Mouse (Mus musculus): Measurements from ENCODE around the gene Hipk1. TPM values are rescaled to one million over a fixed set of nuclear protein-coding genes. Genes with fewer than 3 reads are reported as not detected.

Hipk1 gene
- polyA plus RNA-seq, 1 experiment from 2014 or later = 8.6 TPM

GRCm38 (mm10) chr3:103790346-103791145 lies 817 bp downstream of the Hipk1 start:
- H3K27ac ChIP-seq (replicated peaks) = peak overlapping the region; percentile 95
- under 1% methylated on average over 53 of the region's 61 CpGs for WGBS
- H3K9me3 ChIP-seq (replicated peaks) = no peaks in the 10 kb centered on the region
- no peaks in the 10 kb centered on the region for H3K27me3 ChIP-seq (replicated peaks)
- peak overlapping the region; percentile 96 for H3K9ac ChIP-seq (replicated peaks)
- peak overlapping the region; percentile 95 for H3K4me3 ChIP-seq (replicated peaks)
- peak; percentile 83 for ATAC-seq (ENCODE audit: low FRiP score)
- no peaks in the 10 kb centered on the region for H3K36me3 ChIP-seq
- peak overlapping the region; percentile 84 for H3K4me2 ChIP-seq
- H3K4me1 ChIP-seq = peaks cover 35% of the 10 kb centered on the region

GRCm38 (mm10) chr3:103789891-103790345 lies 1.4 kb downstream of the Hipk1 start:
- peaks cover 38% of the 10 kb centered on the region for H3K4me1 ChIP-seq
- 2% methylated on average over 14 of the region's 14 CpGs for WGBS
- H3K9ac ChIP-seq (replicated peaks) = peak overlapping the region; percentile 96
- no peaks in the 10 kb centered on the region for H3K36me3 ChIP-seq
- H3K27ac ChIP-seq (replicated peaks) = peak overlapping the region; percentile 95
- no peaks in the 10 kb centered on the region for H3K27me3 ChIP-seq (replicated peaks)
- H3K4me3 ChIP-seq (replicated peaks) = peak overlapping the region; percentile 95
- H3K4me2 ChIP-seq = peak overlapping the region; percentile 84
- ATAC-seq (ENCODE audit: low FRiP score) = no peak
- H3K9me3 ChIP-seq (replicated peaks) = no peaks in the 10 kb centered on the region

- Histone ChIP-seq H3K9me3 (replicated peaks) (no peaks in the 10 kb centered on the region), H3K27me3 (replicated peaks) (no peaks in the 10 kb centered on the region), H3K27ac (replicated peaks) (no peak overlapping the region), H3K9ac (replicated peaks) (0 out of 2 replicates have a peak overlapping the region, but pooled peaks have one; percentile 17), H3K4me1 (peaks cover 38% of the 10 kb centered on the region), H3K36me3 (no peaks in the 10 kb centered on the region), H3K4me2 (peak overlapping the region; percentile 84), H3K4me3 (replicated peaks) (peak overlapping the region; percentile 95; the same call in 1 of the 2 replicates)
- no peak for ATAC-seq (ENCODE audit: low FRiP score)
- 87% methylated on average over 7 of the region's 7 CpGs for WGBS
Observed at GRCm38 (mm10) chr3:103789096-103789495, 2.3 kb downstream of the Hipk1 start.

GRCm38 (mm10) chr3:103787225-103787624 lies 4.1 kb downstream of the Hipk1 start:
- no peak overlapping the region for H3K9ac ChIP-seq (replicated peaks)
- H3K4me2 ChIP-seq = no peak overlapping the region
- ATAC-seq (ENCODE audit: low FRiP score) = no peak
- no peak overlapping the region for H3K27ac ChIP-seq (replicated peaks)
- no peaks in the 10 kb centered on the region for H3K36me3 ChIP-seq
- no peaks in the 10 kb centered on the region for H3K9me3 ChIP-seq (replicated peaks)
- H3K4me1 ChIP-seq = peaks cover 38% of the 10 kb centered on the region
- no peaks in the 10 kb centered on the region for H3K27me3 ChIP-seq (replicated peaks)
- H3K4me3 ChIP-seq (replicated peaks) = no peak overlapping the region
- WGBS = 56% methylated on average over 7 of the region's 7 CpGs

GRCm38 (mm10) chr3:103782844-103783609 lies 8.3 kb downstream of the Hipk1 start:
- no peak overlapping the region for H3K4me3 ChIP-seq (replicated peaks)
- H3K27ac ChIP-seq (replicated peaks) = no peak overlapping the region
- no peaks in the 10 kb centered on the region for H3K9me3 ChIP-seq (replicated peaks)
- peaks cover 13% of the 10 kb centered on the region; the same call in 1 of the 2 replicates for H3K4me1 ChIP-seq
- no peaks in the 10 kb centered on the region for H3K27me3 ChIP-seq (replicated peaks)
- no peak for ATAC-seq (ENCODE audit: low FRiP score)
- WGBS = 95% methylated on average over 4 of the region's 4 CpGs
- H3K4me2 ChIP-seq = no peak overlapping the region
- H3K9ac ChIP-seq (replicated peaks) = no peak overlapping the region
- peaks cover under 1% of the 10 kb centered on the region; the same call in 1 of the 2 replicates for H3K36me3 ChIP-seq

- Histone ChIP-seq H3K4me2 (no peak overlapping the region), H3K4me3 (replicated peaks) (no peak overlapping the region), H3K27me3 (replicated peaks) (no peaks in the 10 kb centered on the region), H3K36me3 (peaks cover 16% of the 10 kb centered on the region), H3K4me1 (peaks cover 3% of the 10 kb centered on the region; the same call in 1 of the 2 replicates), H3K9me3 (replicated peaks) (no peaks in the 10 kb centered on the region), H3K9ac (replicated peaks) (no peak overlapping the region), H3K27ac (replicated peaks) (no peak overlapping the region)
- 83% methylated on average over 5 of the region's 5 CpGs for WGBS
- no peak for ATAC-seq (ENCODE audit: low FRiP score)
Observed at GRCm38 (mm10) chr3:103780777-103781176, 10.6 kb downstream of the Hipk1 start.

GRCm38 (mm10) chr3:103780271-103780670 lies 11.1 kb downstream of the Hipk1 start:
- H3K9ac ChIP-seq (replicated peaks) = no peak overlapping the region
- H3K4me2 ChIP-seq = no peak overlapping the region
- H3K4me1 ChIP-seq = peaks cover 3% of the 10 kb centered on the region; the same call in 1 of the 2 replicates
- H3K27ac ChIP-seq (replicated peaks) = no peak overlapping the region
- 97% methylated on average over 3 of the region's 3 CpGs for WGBS
- no peak for ATAC-seq (ENCODE audit: low FRiP score)
- no peaks in the 10 kb centered on the region for H3K9me3 ChIP-seq (replicated peaks)
- no peak overlapping the region for H3K4me3 ChIP-seq (replicated peaks)
- peaks cover 16% of the 10 kb centered on the region for H3K36me3 ChIP-seq
- no peaks in the 10 kb centered on the region for H3K27me3 ChIP-seq (replicated peaks)

GRCm38 (mm10) chr3:103779183-103779582 lies 12.2 kb downstream of the Hipk1 start:
- no peaks in the 10 kb centered on the region for H3K9me3 ChIP-seq (replicated peaks)
- H3K27ac ChIP-seq (replicated peaks) = no peak overlapping the region
- H3K4me1 ChIP-seq = no peaks in the 10 kb centered on the region
- H3K4me2 ChIP-seq = no peak overlapping the region
- no peak overlapping the region for H3K4me3 ChIP-seq (replicated peaks)
- no peaks in the 10 kb centered on the region for H3K27me3 ChIP-seq (replicated peaks)
- H3K36me3 ChIP-seq = peaks cover 16% of the 10 kb centered on the region
- WGBS = 73% methylated on average over 7 of the region's 7 CpGs
- no peak for ATAC-seq (ENCODE audit: low FRiP score)
- no peak overlapping the region for H3K9ac ChIP-seq (replicated peaks)

- WGBS = 92% methylated on average over 6 of the region's 6 CpGs
- no peak overlapping the region for H3K9ac ChIP-seq (replicated peaks)
- no peaks in the 10 kb centered on the region for H3K9me3 ChIP-seq (replicated peaks)
- no peak overlapping the region for H3K4me2 ChIP-seq
- peaks cover 16% of the 10 kb centered on the region for H3K36me3 ChIP-seq
- ATAC-seq (ENCODE audit: low FRiP score) = no peak
- no peaks in the 10 kb centered on the region for H3K27me3 ChIP-seq (replicated peaks)
- H3K4me3 ChIP-seq (replicated peaks) = no peak overlapping the region
- no peak overlapping the region for H3K27ac ChIP-seq (replicated peaks)
- no peaks in the 10 kb centered on the region for H3K4me1 ChIP-seq
Observed at GRCm38 (mm10) chr3:103778660-103779059, 12.7 kb downstream of the Hipk1 start.

- no peak overlapping the region for H3K27ac ChIP-seq (replicated peaks)
- H3K4me3 ChIP-seq (replicated peaks) = no peak overlapping the region
- no peak for ATAC-seq (ENCODE audit: low FRiP score)
- H3K27me3 ChIP-seq (replicated peaks) = no peaks in the 10 kb centered on the region
- H3K4me1 ChIP-seq = peaks cover 4% of the 10 kb centered on the region; the same call in 1 of the 2 replicates
- peaks cover 16% of the 10 kb centered on the region for H3K36me3 ChIP-seq
- no peaks in the 10 kb centered on the region for H3K9me3 ChIP-seq (replicated peaks)
- no peak overlapping the region for H3K9ac ChIP-seq (replicated peaks)
- no peak overlapping the region for H3K4me2 ChIP-seq
- 86% methylated on average over 11 of the region's 11 CpGs for WGBS
Observed at GRCm38 (mm10) chr3:103777940-103778339, 13.4 kb downstream of the Hipk1 start.

GRCm38 (mm10) chr3:103774009-103774408 lies 17.4 kb downstream of the Hipk1 start:
- Histone ChIP-seq H3K36me3 (peaks cover 16% of the 10 kb centered on the region), H3K27ac (replicated peaks) (no peak overlapping the region), H3K9me3 (replicated peaks) (no peaks in the 10 kb centered on the region), H3K4me1 (peaks cover 6% of the 10 kb centered on the region; the same call in 1 of the 2 replicates), H3K4me3 (replicated peaks) (no peak overlapping the region), H3K9ac (replicated peaks) (no peak overlapping the region), H3K4me2 (no peak overlapping the region), H3K27me3 (replicated peaks) (no peaks in the 10 kb centered on the region)
- no peak for ATAC-seq (ENCODE audit: low FRiP score)
- 85% methylated on average over 15 of the region's 15 CpGs for WGBS
